Comparison of ENCODE assay signal across 20 mouse cellular contexts in the genomic region with DNA sequence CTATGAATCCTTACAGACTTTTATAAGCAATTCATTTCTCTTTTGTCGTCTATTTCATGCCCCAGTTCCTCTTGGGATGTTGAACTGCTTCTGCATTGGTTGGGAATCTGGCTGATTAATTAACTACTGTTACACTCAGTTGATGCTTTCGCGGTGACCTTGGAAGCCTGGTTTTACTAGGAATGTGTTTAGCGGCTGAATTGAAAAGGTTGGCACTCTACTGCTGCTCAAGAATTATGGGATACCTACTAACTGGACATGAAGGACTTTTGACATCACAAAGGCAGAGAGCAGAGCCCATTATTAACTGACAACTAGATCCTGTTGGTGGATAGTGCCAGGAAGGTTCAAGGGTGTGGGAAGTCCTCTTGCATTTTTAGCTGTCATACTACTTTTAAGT.
"Had no signal": no experiment of that assay in that cellular context is flagged by ENCODE, and none has a peak within 500 bp of the region (broad histone marks: within the 10 kb centered on the region; RNA-seq: fewer than 3 reads in every experiment).

No protein-coding gene starts in this region.

- H3K36me3 ChIP-seq: heart, embryonic 13.5 days; heart, embryonic 15.5 days; hindbrain, embryonic 13.5 days; hindbrain, embryonic 15.5 days; limb, embryonic 10.5 days; limb, embryonic 12.5 days had no signal

- H3K4me3 ChIP-seq: heart, adult 2 months; heart, embryonic 13.5 days; heart, embryonic 15.5 days; hindbrain, embryonic 13.5 days; hindbrain, embryonic 15.5 days; layer of hippocampus, adult 2 months; left cerebral cortex, adult 2 months; limb, embryonic 10.5 days; limb, embryonic 12.5 days had no signal

- H3K27me3 ChIP-seq: heart, embryonic 13.5 days; heart, embryonic 15.5 days; hindbrain, embryonic 13.5 days; hindbrain, embryonic 15.5 days; limb, embryonic 12.5 days had no signal

- DNase-seq: gastrocnemius, postnatal 14 days; gastrocnemius, postnatal 36 days; heart, adult 11 months; heart, adult 2 months; heart, postnatal 14 days; heart, postnatal 36 days; kidney, adult 18-20 months; kidney, postnatal 14 days; kidney, postnatal 36 days; liver had no signal

- H3K4me1 ChIP-seq: heart, embryonic 13.5 days; heart, embryonic 15.5 days; hindbrain, embryonic 13.5 days; hindbrain, embryonic 15.5 days; limb, embryonic 10.5 days; limb, embryonic 12.5 days had no signal

- H3K27ac ChIP-seq: heart, adult 2 months; heart, embryonic 13.5 days; heart, embryonic 15.5 days; hindbrain, embryonic 13.5 days; hindbrain, embryonic 15.5 days; hindbrain, postnatal 0 days; layer of hippocampus, adult 2 months; left cerebral cortex, adult 2 months; limb, embryonic 10.5 days; limb, embryonic 12.5 days had no signal

- ATAC-seq: hindbrain, postnatal 0 days; intestine, embryonic 16.5 days had no signal
